Mouse (Mus musculus): ENCODE measurements around the gene Slc44a3. TPM values are rescaled to one million over a fixed set of nuclear protein-coding genes. Genes with fewer than 3 reads are reported as not detected.
A peak's percentile ranks its signal among the peaks of the same experiment; 100 is the strongest.

The Slc44a3 gene
- polyA plus RNA-seq, 1 experiment from 2014 or later: 1.1 TPM

GRCm38 (mm10) chr3:121460473-121461193 lies 71.6 kb downstream of the Slc44a3 start:
- Histone ChIP-seq H3K4me1 (replicated peaks; ENCODE audit: control insufficient read depth, insufficient read depth, low read length) (no peaks in the 10 kb centered on the region), H3K27ac (no peak overlapping the region), H3K4me3 (replicated peaks; ENCODE audit: low read length) (no peak overlapping the region), H3K4me2 (replicated peaks) (no peak overlapping the region), H3K36me3 (replicated peaks; ENCODE audit: control insufficient read depth, insufficient read depth) (peaks cover 38% of the 10 kb centered on the region), H3K9me3 (ENCODE audit: control insufficient read depth, low read length) (no peaks in the 10 kb centered on the region), H3K27me3 (ENCODE audit: control insufficient read depth, insufficient read depth, low read length) (no peaks in the 10 kb centered on the region), H3K9ac (no peak overlapping the region)
- WGBS: 88% methylated on average over 16 of the region's 16 CpGs
- no peak for DNase-seq (ENCODE audit: low spot score)
- no peak for ATAC-seq (ENCODE audit: low FRiP score)

- ATAC-seq (ENCODE audit: low FRiP score) (no peak), DNase-seq (ENCODE audit: low spot score) (no peak)
- Histone ChIP-seq H3K4me2 (replicated peaks) (no peak overlapping the region), H3K9ac (no peak overlapping the region), H3K36me3 (replicated peaks; ENCODE audit: control insufficient read depth, insufficient read depth) (peaks cover 57% of the 10 kb centered on the region), H3K27me3 (ENCODE audit: control insufficient read depth, insufficient read depth, low read length) (no peaks in the 10 kb centered on the region), H3K27ac (no peak overlapping the region), H3K4me3 (replicated peaks; ENCODE audit: low read length) (no peak overlapping the region), H3K9me3 (ENCODE audit: control insufficient read depth, low read length) (no peaks in the 10 kb centered on the region), H3K4me1 (replicated peaks; ENCODE audit: control insufficient read depth, insufficient read depth, low read length) (no peaks in the 10 kb centered on the region)
- 81% methylated on average over 14 of the region's 14 CpGs for WGBS
Measured at GRCm38 (mm10) chr3:121458545-121459492, 73.4 kb downstream of the Slc44a3 start.

- 72% methylated on average over 10 of the region's 10 CpGs for WGBS
- no peaks in the 10 kb centered on the region for H3K9me3 ChIP-seq (ENCODE audit: control insufficient read depth, low read length)
- H3K36me3 ChIP-seq (replicated peaks; ENCODE audit: control insufficient read depth, insufficient read depth): peaks cover 53% of the 10 kb centered on the region
- H3K4me3 ChIP-seq (replicated peaks; ENCODE audit: low read length): no peak overlapping the region
- H3K27me3 ChIP-seq (ENCODE audit: control insufficient read depth, insufficient read depth, low read length): no peaks in the 10 kb centered on the region
- no peak overlapping the region for H3K27ac ChIP-seq
- H3K9ac ChIP-seq: no peak overlapping the region
- H3K4me1 ChIP-seq (replicated peaks; ENCODE audit: control insufficient read depth, insufficient read depth, low read length): peaks cover 20% of the 10 kb centered on the region
- no peak overlapping the region for H3K4me2 ChIP-seq (replicated peaks)
- no peak for DNase-seq (ENCODE audit: low spot score)
- ATAC-seq (ENCODE audit: low FRiP score): no peak
Measured at GRCm38 (mm10) chr3:121451404-121451803, 80.8 kb downstream of the Slc44a3 start.

- Histone ChIP-seq H3K4me2 (replicated peaks) (no peak overlapping the region), H3K27me3 (ENCODE audit: control insufficient read depth, insufficient read depth, low read length) (no peaks in the 10 kb centered on the region), H3K4me1 (replicated peaks; ENCODE audit: control insufficient read depth, insufficient read depth, low read length) (peaks cover 20% of the 10 kb centered on the region), H3K27ac (no peak overlapping the region), H3K9ac (no peak overlapping the region), H3K9me3 (ENCODE audit: control insufficient read depth, low read length) (no peaks in the 10 kb centered on the region), H3K4me3 (replicated peaks; ENCODE audit: low read length) (no peak overlapping the region), H3K36me3 (replicated peaks; ENCODE audit: control insufficient read depth, insufficient read depth) (peaks cover 35% of the 10 kb centered on the region)
- no peak for ATAC-seq (ENCODE audit: low FRiP score)
- DNase-seq (ENCODE audit: low spot score): no peak
- 79% methylated on average over 8 of the region's 8 CpGs for WGBS
Measured at GRCm38 (mm10) chr3:121449527-121449926, 82.7 kb downstream of the Slc44a3 start.

- Histone ChIP-seq H3K27me3 (ENCODE audit: control insufficient read depth, insufficient read depth, low read length) (no peaks in the 10 kb centered on the region), H3K36me3 (replicated peaks; ENCODE audit: control insufficient read depth, insufficient read depth) (peaks cover 27% of the 10 kb centered on the region), H3K27ac (peak overlapping the region; percentile 41), H3K9ac (no peak overlapping the region), H3K4me1 (replicated peaks; ENCODE audit: control insufficient read depth, insufficient read depth, low read length) (peaks cover 20% of the 10 kb centered on the region), H3K4me2 (replicated peaks) (peak overlapping the region; percentile 21; the same call in 1 of the 2 replicates), H3K4me3 (replicated peaks; ENCODE audit: low read length) (no peak overlapping the region), H3K9me3 (ENCODE audit: control insufficient read depth, low read length) (no peaks in the 10 kb centered on the region)
- WGBS: 49% methylated on average over 8 of the region's 8 CpGs
- DNase-seq (ENCODE audit: low spot score) (no peak), ATAC-seq (ENCODE audit: low FRiP score) (peak; percentile 31)
Measured at GRCm38 (mm10) chr3:121448606-121449005, 83.6 kb downstream of the Slc44a3 start.

GRCm38 (mm10) chr3:121448029-121448468 lies 84.2 kb downstream of the Slc44a3 start:
- H3K9ac ChIP-seq: no peak overlapping the region
- no peak overlapping the region for H3K4me3 ChIP-seq (replicated peaks; ENCODE audit: low read length)
- 23% methylated on average over 11 of the region's 11 CpGs for WGBS
- H3K27me3 ChIP-seq (ENCODE audit: control insufficient read depth, insufficient read depth, low read length): no peaks in the 10 kb centered on the region
- no peak for DNase-seq (ENCODE audit: low spot score)
- ATAC-seq (ENCODE audit: low FRiP score): peak; percentile 38; the same call in 1 of the 2 replicates
- H3K4me1 ChIP-seq (replicated peaks; ENCODE audit: control insufficient read depth, insufficient read depth, low read length): peaks cover 20% of the 10 kb centered on the region
- peak overlapping the region; percentile 21; the same call in 1 of the 2 replicates for H3K4me2 ChIP-seq (replicated peaks)
- H3K36me3 ChIP-seq (replicated peaks; ENCODE audit: control insufficient read depth, insufficient read depth): peaks cover 26% of the 10 kb centered on the region
- no peaks in the 10 kb centered on the region for H3K9me3 ChIP-seq (ENCODE audit: control insufficient read depth, low read length)
- H3K27ac ChIP-seq: peak overlapping the region; percentile 41

- Histone ChIP-seq H3K9ac (no peak overlapping the region), H3K9me3 (ENCODE audit: control insufficient read depth, low read length) (no peaks in the 10 kb centered on the region), H3K36me3 (replicated peaks; ENCODE audit: control insufficient read depth, insufficient read depth) (peaks cover 14% of the 10 kb centered on the region), H3K4me3 (replicated peaks; ENCODE audit: low read length) (no peak overlapping the region), H3K4me2 (replicated peaks) (no peak overlapping the region), H3K4me1 (replicated peaks; ENCODE audit: control insufficient read depth, insufficient read depth, low read length) (peaks cover 20% of the 10 kb centered on the region), H3K27ac (no peak overlapping the region), H3K27me3 (ENCODE audit: control insufficient read depth, insufficient read depth, low read length) (no peaks in the 10 kb centered on the region)
- no peak for ATAC-seq (ENCODE audit: low FRiP score)
- 63% methylated on average over 8 of the region's 8 CpGs for WGBS
- DNase-seq (ENCODE audit: low spot score): no peak
Measured at GRCm38 (mm10) chr3:121446454-121446853, 85.8 kb downstream of the Slc44a3 start.

GRCm38 (mm10) chr3:121444414-121444813 lies 87.8 kb downstream of the Slc44a3 start:
- Histone ChIP-seq H3K27ac (no peak overlapping the region), H3K4me2 (replicated peaks) (no peak overlapping the region), H3K36me3 (replicated peaks; ENCODE audit: control insufficient read depth, insufficient read depth) (peaks cover 7% of the 10 kb centered on the region; the same call in 1 of the 2 replicates), H3K9ac (no peak overlapping the region), H3K4me1 (replicated peaks; ENCODE audit: control insufficient read depth, insufficient read depth, low read length) (peaks cover 23% of the 10 kb centered on the region), H3K9me3 (ENCODE audit: control insufficient read depth, low read length) (no peaks in the 10 kb centered on the region), H3K4me3 (replicated peaks; ENCODE audit: low read length) (no peak overlapping the region), H3K27me3 (ENCODE audit: control insufficient read depth, insufficient read depth, low read length) (no peaks in the 10 kb centered on the region)
- 97% methylated on average over 6 of the region's 6 CpGs for WGBS
- ATAC-seq (ENCODE audit: low FRiP score): no peak
- DNase-seq (ENCODE audit: low spot score): no peak

- H3K36me3 ChIP-seq (replicated peaks; ENCODE audit: control insufficient read depth, insufficient read depth): peaks cover 7% of the 10 kb centered on the region; the same call in 1 of the 2 replicates
- no peaks in the 10 kb centered on the region for H3K9me3 ChIP-seq (ENCODE audit: control insufficient read depth, low read length)
- no peak overlapping the region for H3K4me3 ChIP-seq (replicated peaks; ENCODE audit: low read length)
- no peak overlapping the region for H3K4me2 ChIP-seq (replicated peaks)
- H3K27me3 ChIP-seq (ENCODE audit: control insufficient read depth, insufficient read depth, low read length): no peaks in the 10 kb centered on the region
- no peak overlapping the region for H3K9ac ChIP-seq
- peaks cover 21% of the 10 kb centered on the region for H3K4me1 ChIP-seq (replicated peaks; ENCODE audit: control insufficient read depth, insufficient read depth, low read length)
- DNase-seq (ENCODE audit: low spot score) (no peak), ATAC-seq (ENCODE audit: low FRiP score) (no peak)
- WGBS: 84% methylated on average over 4 of the region's 4 CpGs
- H3K27ac ChIP-seq: no peak overlapping the region
Measured at GRCm38 (mm10) chr3:121443861-121444271, 88.3 kb downstream of the Slc44a3 start.
